Mouse (Mus musculus): ENCODE measurements around the gene Ces1e.
"Not testable (repeated sequence)": the region's sequence is repeated elsewhere in the genome, so short reads cannot be mapped to it uniquely, and the experiment has no call there.

The Ces1e gene

DNA sequence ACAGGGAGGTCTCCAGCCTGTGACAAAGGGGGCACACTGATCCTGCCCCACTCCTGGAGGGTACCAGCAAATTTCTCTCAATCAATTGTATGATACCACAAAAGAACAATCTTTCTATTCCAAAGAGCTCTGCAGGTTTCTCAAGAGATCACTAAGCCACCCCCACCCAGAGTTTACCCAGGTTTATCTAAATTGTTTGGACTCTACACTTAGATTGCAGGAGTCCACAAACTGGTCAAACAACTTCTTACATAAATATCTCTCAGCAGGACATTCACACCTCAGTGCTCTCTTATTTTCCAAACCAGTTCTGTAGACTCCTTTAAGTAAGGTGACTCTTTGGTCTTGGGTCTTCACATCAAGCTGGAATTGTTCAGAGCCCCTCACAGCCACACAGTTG, at the start of gene Ces1e:
Gene Ces1e (minus strand): TSS at position 174 of the 400 bp plus-strand sequence.
- no peak for DNase-seq (ENCODE audit: low spot score in 2 of 2)

- DNase-seq (ENCODE audit: low spot score in 2 of 2) = no peak
Measured at GRCm38 (mm10) chr8:93278176-93278805, 48.9 kb upstream of the Ces1e start.

GRCm38 (mm10) chr8:93274609-93275008, 45.2 kb upstream of the Ces1e start:
- DNase-seq (ENCODE audit: low spot score in 2 of 2) = no peak

GRCm38 (mm10) chr8:93273321-93273720, 43.9 kb upstream of the Ces1e start:
- no peak for DNase-seq (ENCODE audit: low spot score in 2 of 2)

DNA sequence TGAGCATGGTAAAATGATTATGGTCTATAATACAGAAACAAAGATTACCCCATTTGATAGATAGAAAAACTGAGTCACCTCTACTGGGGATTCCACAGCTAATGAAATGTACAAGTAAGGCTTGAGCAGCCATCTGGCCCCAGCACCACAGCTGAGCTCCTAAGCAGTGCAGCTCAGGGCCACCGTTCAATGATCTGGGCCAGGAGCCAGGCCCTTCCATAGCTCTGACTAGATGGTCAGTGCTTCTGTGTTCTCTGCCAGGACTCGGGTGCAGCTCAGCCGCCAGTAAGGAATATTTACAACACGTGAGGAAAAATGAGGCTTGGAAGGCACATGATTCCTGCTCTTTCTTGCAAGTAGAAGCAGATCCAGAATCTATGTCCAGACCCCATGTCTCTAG, 43.3 kb upstream of the Ces1e start:
- no peak for DNase-seq (ENCODE audit: low spot score in 2 of 2)

GRCm38 (mm10) chr8:93261436-93261835, 32.0 kb upstream of the Ces1e start:
- DNase-seq (ENCODE audit: low spot score in 2 of 2) = no peak

GRCm38 (mm10) chr8:93252400-93252925, 23.0 kb upstream of the Ces1e start:
- DNase-seq (ENCODE audit: low spot score in 2 of 2) = no peak

DNA sequence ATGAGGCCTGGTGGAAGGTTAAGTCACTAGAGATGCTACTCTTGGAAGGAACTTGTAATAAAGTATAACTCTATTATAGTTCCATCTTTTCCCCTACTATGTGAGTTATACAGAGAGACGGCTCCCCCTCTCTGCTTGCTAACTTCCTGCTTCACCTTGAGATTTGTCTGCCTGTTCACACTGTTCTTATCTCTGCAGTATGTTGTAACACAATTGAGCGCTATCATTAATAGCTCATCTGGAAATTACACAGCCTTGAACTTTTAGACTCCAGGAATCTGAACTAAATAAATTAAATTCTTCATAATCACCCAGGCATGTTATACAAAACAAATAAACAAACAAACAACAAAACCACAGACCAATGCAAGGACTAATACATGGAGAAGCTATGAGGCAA, 16.6 kb upstream of the Ces1e start:
- no peak for DNase-seq (ENCODE audit: low spot score in 2 of 2)

- no peak for DNase-seq (ENCODE audit: low spot score in 2 of 2)
Measured at GRCm38 (mm10) chr8:93239884-93240283, 10.5 kb upstream of the Ces1e start.

DNA sequence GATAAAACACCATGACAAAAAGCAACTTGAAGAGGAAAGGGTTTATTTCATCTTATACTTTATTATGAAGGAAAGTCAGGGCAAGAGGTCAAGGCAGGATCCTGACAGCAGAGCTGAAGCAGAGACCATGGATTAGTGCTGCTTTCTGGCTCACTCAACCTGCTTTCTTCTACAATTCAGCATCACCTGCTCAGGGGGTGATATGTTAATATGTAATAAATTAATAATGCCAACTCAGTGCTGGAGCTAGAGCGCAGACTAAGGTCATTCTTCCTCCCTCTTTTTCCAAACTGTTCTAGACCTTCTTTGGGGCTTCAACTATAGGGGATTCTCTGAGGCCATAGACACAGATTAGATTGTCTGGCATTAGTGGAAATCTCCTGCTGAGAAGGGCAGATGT, 6.3 kb upstream of the Ces1e start:
- DNase-seq (ENCODE audit: low spot score in 2 of 2) = no peak

- no peak for DNase-seq (ENCODE audit: low spot score in 2 of 2)
Measured at GRCm38 (mm10) chr8:93234706-93235105, 5.3 kb upstream of the Ces1e start.

GRCm38 (mm10) chr8:93234068-93234467, 4.6 kb upstream of the Ces1e start:
- DNase-seq (ENCODE audit: low spot score in 2 of 2) = no peak

GRCm38 (mm10) chr8:93228673-93229370, 597 bp downstream of the Ces1e start:
- no peak for DNase-seq (ENCODE audit: low spot score in 2 of 2)

- DNase-seq (ENCODE audit: low spot score in 2 of 2) = not testable (repeated sequence)
Measured at GRCm38 (mm10) chr8:93226471-93226870, 2.9 kb downstream of the Ces1e start.

GRCm38 (mm10) chr8:93221896-93222295, 7.5 kb downstream of the Ces1e start:
- DNase-seq (ENCODE audit: low spot score in 2 of 2) = no peak

- DNase-seq (ENCODE audit: low spot score in 2 of 2) = no peak
Measured at GRCm38 (mm10) chr8:93217867-93218266, 11.6 kb downstream of the Ces1e start.

GRCm38 (mm10) chr8:93217375-93217774, 12.0 kb downstream of the Ces1e start:
- no peak for DNase-seq (ENCODE audit: low spot score in 2 of 2)

- DNase-seq (ENCODE audit: low spot score in 2 of 2) = no peak
Measured at GRCm38 (mm10) chr8:93211091-93211490, 18.3 kb downstream of the Ces1e start.

GRCm38 (mm10) chr8:93199146-93199545, 30.3 kb downstream of the Ces1e start:
- not testable (repeated sequence) for DNase-seq (ENCODE audit: low spot score in 2 of 2)

DNA sequence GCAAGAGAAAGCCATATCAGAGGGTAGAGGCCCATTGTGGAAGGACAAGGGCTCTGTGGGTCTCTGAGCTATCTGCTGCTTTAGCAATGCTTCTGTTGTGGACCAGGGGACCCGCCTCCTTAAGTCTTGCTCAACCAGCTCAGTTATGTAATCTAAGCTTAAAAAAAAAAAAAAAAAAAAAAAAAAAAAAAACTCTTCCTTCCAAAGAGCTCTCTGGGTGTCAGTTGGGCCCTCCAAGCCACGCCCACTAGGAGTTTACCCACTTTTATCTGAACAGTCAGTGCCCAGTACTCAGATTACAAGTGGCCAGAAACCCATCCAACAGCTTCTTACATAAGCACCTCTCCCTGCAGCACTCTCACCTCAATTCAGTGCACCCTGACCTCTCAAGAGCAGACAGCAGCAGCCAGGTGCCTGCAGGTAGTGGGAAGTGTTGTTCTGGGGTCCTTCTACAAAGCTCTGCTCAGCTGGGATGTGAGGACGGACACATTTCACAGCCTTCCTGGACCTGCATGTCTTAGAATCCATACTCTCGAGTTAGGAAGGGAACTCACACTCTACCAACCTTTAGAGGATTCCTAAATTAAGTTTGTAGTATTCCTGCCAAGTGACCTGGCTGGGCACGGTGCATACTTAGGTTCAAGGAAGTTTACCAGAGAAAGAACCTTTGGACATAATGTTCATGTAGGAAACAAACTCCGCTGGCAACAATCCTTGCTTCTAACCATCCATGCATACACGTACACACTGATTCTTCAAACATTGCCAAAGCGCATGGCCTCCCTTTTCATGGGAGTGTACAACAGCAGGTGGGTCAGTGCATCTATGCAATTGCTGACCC, 31.5 kb downstream of the Ces1e start, which contains the start of gene Ces1d:
Gene Ces1d (minus strand): TSS at position 154 of the 841 bp plus-strand sequence.
- no peak for DNase-seq (ENCODE audit: low spot score in 2 of 2)

DNA sequence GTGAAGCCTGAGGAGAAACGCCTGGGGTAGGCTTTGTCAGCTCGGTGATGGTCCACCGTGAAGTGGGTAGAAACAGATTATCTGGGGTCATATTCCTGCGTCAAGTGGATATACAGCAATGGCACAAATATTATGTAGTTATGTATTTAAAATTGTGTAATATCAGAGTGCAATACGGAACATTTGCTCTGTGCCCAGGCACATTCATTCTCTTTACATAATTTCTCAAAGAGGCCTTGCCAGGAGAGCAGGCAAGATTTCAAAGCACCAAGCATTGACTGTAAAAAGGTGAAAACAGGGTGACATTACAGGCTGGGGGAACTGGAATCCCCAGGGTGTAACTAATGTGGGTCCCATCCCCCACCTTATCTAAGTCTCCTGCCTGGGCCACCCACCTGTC, 33.0 kb downstream of the Ces1e start:
- no peak for DNase-seq (ENCODE audit: low spot score in 2 of 2)

DNA sequence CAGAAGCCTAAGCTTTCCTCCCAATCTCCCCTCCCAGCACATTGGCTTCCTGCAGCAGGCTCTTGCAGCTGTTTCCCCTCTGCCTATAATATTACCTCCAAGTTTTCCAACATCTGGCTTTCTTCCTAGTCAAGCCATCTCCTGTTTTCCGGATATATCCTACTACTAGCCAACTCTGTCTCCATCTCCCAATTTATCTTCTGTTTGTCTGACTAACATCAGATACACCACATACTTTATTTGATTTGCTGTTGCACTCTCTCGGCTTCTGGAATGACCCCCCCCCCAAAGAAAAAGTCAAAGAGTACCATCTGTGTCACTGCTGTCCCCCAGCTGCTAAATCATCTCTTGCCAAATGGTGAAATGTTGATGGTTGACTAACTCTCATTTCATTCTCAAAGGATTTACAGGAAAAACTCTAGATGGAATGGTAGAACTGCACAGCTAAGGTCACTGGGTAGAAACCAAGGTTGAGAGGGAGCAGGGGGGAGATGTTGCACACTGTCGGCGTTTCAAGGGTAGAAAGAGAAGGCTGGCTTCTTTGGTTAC, 48.8 kb downstream of the Ces1e start:
- no peak for DNase-seq (ENCODE audit: low spot score in 2 of 2)
